Mouse (Mus musculus): ENCODE data around the gene Dicer1.

DNA sequence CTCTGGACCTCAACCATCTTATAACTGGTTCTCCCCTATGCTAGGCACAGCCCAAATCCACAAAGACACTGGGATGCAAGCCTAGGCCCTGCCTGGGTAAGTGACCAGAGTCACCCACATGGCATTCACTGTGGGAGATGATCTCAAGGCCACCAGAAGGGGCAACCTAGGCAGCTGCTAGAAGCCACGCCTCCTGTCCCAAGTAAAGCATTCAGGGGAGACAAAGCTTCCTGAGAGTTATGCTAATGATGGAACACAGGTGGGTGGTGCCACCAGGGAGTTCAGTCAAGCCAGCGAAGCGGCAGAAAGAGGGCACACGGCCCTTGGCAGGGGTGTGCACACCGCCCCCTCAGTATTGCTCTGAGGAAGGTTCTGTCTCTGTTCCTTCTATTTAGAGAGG, 43.2 kb upstream of the Dicer1 start:
- TF ChIP-seq CTCF (IDR thresholded peaks at IDR 0.05; ENCODE audit: low read depth, low read length) (no peak), POLR2A (IDR thresholded peaks at IDR 0.05; ENCODE audit: borderline replicate concordance, low read depth, low read length) (no peak)
